Mouse (Mus musculus) embryo, embryonic 10.5 days (tissue): ENCODE measurements around the gene Calm4.
"Not testable (repeated sequence)": the region's sequence is repeated elsewhere in the genome, so short reads cannot be mapped to it uniquely, and the experiment has no call there.

Experiments used
- DNase-seq: peaks from one replicate; pipeline ENCODE4 v3.0.0-alpha.2; 2015; ENCODE audit warnings: low spot score

Calm4 gene

GRCm38 (mm10) chr13:3837312-3837807, at the start of gene Calm4:
Calm4 (plus strand) TSS chr13:3837757.
- DNase-seq, result not testable (repeated sequence)

- DNase-seq, result no peak
These were observed 49.0 kb upstream of the Calm4 start for GRCm38 (mm10) chr13:3788588-3788987.

GRCm38 (mm10) chr13:3789531-3789930, 48.0 kb upstream of the Calm4 start:
- DNase-seq, result no peak

DNA sequence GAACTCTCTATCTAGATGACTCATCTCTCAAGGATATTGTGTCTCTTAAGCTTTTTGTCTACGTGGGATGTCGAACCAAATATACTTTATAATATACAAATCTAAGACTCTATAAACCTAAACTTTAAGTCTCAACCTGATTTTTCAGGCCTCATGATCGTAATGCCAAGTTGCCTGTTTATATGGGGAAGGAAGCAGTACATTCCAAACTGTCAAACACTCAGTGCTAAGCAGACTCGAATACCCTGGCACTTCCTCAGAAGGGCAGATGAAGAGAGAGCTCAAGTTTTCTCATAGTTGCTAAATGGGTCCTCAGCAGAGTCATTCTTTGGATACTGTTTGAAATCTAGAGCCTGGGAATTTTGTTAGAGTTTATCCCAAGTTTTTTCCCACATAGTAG, 40.9 kb upstream of the Calm4 start:
- DNase-seq, result no peak

GRCm38 (mm10) chr13:3798751-3799150, 38.8 kb upstream of the Calm4 start:
- DNase-seq, result no peak

GRCm38 (mm10) chr13:3799386-3799785, 38.2 kb upstream of the Calm4 start:
- DNase-seq, result no peak

- no peak for DNase-seq
These were observed 33.4 kb upstream of the Calm4 start, which contains the start of gene Calml3 for GRCm38 (mm10) chr13:3804186-3804585. Calml3 (minus strand) TSS chr13:3804316.

DNA sequence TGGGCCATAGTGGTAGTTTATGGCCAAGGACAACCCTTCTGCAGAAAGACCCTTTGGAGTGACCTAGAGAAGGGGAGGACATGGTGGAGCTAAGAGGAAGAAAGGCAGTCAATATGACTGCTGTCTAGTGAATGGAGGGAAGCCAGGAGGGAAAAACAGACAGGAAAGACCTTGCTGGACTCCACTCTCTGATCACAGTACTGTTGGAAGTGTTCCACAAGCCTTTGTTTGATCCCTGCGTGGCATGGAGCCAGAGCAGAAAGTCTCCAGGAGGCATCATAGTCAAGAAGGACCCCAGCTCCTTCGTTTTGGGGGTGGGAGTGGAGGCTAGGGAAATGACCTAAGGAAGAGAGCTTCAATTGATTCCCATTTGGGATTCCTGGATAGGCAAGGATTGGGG, 32.4 kb upstream of the Calm4 start:
- DNase-seq, result no peak

- DNase-seq, result no peak
These were observed 31.9 kb upstream of the Calm4 start for GRCm38 (mm10) chr13:3805638-3806037.

DNA sequence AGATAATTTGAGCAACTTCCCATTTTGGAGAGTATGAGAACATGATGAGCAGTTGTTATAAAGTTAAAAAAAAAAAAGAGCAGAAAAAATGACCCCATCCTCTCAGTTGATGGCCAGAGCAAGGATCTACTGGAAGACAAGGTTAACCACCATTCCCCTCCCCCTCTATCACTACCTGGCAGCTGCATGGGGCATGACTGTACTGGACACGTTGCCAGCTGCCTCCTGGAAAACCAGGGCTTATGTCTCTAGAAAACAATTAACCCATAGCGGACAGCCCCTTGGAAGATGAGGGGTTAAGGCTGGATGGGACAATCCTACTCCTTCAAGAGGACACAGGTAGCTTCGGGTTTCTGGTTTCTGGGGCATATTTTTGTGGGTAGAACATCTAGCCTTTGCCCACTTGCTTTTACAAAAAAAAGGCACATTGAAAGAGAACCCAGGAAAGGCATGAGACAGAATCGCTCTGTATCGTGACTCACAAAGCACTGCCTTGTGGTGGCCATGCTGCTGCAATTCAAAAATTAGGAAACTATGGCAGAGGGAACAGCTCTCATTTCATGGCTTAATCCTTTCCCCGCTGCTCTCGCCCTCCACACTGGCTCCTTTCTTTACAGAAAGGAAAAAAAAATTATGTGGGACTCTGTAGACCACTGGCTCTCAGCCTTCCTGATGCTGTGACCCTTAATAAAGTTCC, 30.3 kb upstream of the Calm4 start:
- no peak for DNase-seq

- DNase-seq, result no peak
These were observed 19.4 kb upstream of the Calm4 start for GRCm38 (mm10) chr13:3818012-3818739.

DNA sequence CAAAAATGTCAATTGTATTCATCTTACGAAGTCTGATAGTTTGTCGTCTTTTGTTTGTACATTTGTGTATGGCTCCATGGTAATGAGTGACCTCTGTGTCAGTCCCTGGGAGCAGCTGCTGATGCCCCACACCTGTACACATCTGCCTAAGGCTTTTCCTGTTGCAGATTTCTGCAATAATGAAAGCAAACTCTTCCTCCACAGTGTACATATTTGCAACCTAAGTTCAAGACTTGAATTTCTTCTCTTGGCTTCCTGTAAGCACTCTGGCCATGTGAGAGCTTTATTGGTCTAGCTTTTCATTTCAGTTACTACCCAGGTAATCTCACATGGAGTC, 18.8 kb upstream of the Calm4 start:
- no peak for DNase-seq

- no peak for DNase-seq
These were observed 15.5 kb upstream of the Calm4 start for GRCm38 (mm10) chr13:3822105-3822504.

GRCm38 (mm10) chr13:3825726-3826125, 11.8 kb upstream of the Calm4 start:
- no peak for DNase-seq

DNA sequence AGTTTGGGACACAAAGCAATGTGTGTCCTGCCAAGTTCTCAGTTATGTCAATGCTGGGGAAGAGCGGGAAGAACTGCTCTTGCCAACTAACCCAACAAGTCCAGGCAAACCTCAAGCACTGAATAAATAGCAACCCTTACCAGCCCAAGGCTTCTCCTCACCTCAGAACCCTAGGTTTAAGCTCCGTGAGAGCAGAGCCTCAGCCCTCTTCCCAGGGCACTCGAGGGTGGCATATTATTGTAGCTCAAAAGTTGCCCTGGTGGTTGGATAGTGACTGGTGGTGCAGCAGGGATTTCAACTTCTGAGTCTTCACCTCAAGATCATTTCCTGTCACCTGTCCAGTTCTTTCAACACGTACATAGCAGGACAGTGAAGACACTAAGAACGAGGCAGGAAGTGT, 6.0 kb upstream of the Calm4 start:
- DNase-seq, result no peak

DNA sequence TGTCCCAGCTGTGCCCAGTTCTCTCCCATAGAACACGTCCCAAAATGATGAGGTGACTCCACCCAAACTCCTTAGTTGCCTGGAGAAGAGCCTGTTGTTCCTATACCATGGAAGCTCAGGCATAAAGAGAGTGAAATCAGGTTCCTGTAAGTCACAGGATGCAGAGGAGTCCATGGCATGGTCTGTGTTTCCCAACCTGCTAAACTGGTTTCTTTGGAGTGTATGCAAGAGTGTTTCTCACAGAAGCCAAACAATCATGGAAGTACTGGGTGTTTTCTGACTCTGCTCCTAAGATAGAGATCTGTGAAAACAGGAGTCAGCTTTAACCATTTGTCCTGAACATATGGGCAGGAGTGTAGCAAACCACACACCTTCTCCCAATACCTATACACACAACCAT, 5.6 kb upstream of the Calm4 start:
- DNase-seq, result no peak

DNA sequence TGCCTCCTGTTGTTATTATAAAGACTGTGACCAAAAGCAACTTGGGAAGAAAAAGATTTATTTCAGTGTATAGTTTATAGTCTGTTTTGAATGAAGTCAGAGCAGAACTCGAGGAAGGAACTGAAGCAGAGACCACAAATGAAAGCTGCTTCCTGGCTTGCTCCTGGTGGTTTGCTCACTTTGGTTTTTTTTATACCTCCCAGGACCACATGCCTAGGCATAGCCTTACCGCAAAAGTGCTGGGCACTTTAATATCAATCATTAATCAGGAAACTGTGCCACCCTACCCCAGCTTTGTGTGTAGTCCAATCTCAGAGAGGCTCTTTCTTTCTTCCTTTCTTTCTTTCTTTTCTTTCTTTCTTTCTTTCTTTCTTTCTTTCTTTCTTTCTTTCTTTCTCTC, 5.1 kb upstream of the Calm4 start:
- DNase-seq, result no peak

- not testable (repeated sequence) for DNase-seq
These were observed 3.9 kb upstream of the Calm4 start for GRCm38 (mm10) chr13:3833644-3834043.

- DNase-seq, result not testable (repeated sequence)
These were observed 3.1 kb downstream of the Calm4 start for GRCm38 (mm10) chr13:3840662-3841061.

DNA sequence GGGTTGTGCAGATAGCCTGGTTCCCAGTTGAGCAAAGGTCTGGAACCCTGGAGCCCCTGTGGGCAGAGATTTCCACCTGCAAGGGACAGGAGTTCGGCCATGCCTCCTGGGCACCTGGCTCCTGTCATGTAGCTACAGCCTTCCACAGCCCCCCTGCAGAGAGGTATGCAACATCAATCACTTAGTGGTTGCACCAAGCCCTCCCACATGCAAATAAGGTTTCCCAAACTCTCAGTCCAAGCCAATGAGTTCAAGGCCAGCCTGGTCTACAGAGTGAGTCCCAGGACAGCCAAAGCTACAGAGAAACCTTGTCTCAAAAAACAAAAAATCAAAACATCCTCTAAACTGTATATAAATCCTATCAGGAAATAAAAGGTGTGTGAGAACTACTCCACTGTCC, 12.8 kb downstream of the Calm4 start:
- no peak for DNase-seq

DNA sequence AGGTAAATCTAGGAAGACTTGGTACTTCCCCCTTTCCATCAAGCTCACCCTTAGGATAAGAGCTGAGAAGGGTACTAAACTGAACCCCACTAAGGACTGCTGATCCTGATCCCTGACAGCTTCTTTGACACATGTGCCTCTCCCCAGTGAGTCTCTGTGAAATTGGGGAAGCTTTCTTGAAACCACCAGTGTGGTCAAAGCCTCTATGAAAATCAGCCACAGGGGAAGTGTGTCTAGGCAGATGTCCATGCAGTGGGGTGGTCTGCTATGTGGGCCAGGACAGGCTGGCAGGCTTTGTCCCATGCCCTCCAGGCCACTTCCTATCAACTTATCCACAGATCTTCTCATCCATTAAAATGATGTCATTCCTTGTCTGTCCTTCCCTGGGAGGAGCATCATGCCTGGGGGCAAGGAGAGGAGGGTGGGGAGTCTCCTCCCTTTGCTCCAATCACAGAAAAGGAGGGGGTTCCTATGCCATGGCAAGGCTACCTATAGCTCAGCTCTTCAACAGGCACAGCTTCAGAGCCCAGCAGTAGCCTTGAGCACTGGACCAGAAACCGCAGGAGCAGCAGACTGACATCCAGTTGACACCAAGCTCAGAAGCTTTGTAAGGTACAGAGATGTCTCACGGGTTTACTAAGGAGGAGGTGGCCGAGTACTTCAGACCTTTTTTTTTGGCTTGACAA, 16.2 kb downstream of the Calm4 start, which contains the start of gene Calm5:
Calm5 (plus strand) TSS at position 526 of the 686 bp plus-strand sequence.
- not testable (repeated sequence) for DNase-seq

GRCm38 (mm10) chr13:3854856-3855255, 17.3 kb downstream of the Calm4 start:
- no peak for DNase-seq

- DNase-seq, result no peak
These were observed 18.7 kb downstream of the Calm4 start for GRCm38 (mm10) chr13:3856252-3856651.
